Mouse (Mus musculus) CH12.LX (cell line): ENCODE measurements at regions not wholly inside any gene's neighbourhood (a gene's known extent, or its start where the extent isn't known, plus 50 kb on each side); places are given as distances from the start of the nearest gene placed in this dataset.

Experiments used
- CTCF ChIP-seq, 2 experiments: IDR thresholded peaks in 1 of 2; conservative IDR thresholded peaks in 1 of 2; 2 replicates each; pipeline ENCODE4 v1.5.1; 2011 to 2012; ENCODE audit warnings: low read depth in 2 of 2, low read length in 2 of 2, improper control_type of control experiment in 1 of 2, inconsistent platforms in 1 of 2, mild to moderate bottlenecking in 1 of 2, moderate library complexity in 1 of 2
- EP300 ChIP-seq: IDR thresholded peaks from 2 replicates; pipeline ENCODE4 v1.6.1; 2011; ENCODE audit warnings: low read length, improper control_type of control experiment
- ETS1 ChIP-seq: conservative IDR thresholded peaks from 2 replicates; pipeline ENCODE4 v1.6.1; 2012; ENCODE audit warnings: low read depth, mild to moderate bottlenecking, inconsistent platforms, low read length, improper control_type of control experiment, moderate library complexity
- JUND ChIP-seq: conservative IDR thresholded peaks from 2 replicates; pipeline ENCODE4 v1.6.1; 2011; ENCODE audit warnings: low read depth, low read length, improper control_type of control experiment
- KAT2A ChIP-seq: IDR thresholded peaks from 2 replicates; pipeline ENCODE4 v1.6.1; 2012; ENCODE audit warnings: low read length, improper control_type of control experiment, inconsistent platforms; ENCODE audit not compliant: insufficient replicate concordance
- MEF2A ChIP-seq: IDR thresholded peaks from 2 replicates; pipeline ENCODE4 v1.6.1; 2014; ENCODE audit warnings: low read depth, mild to moderate bottlenecking, inconsistent platforms, low read length, improper control_type of control experiment, borderline replicate concordance
- NELFE ChIP-seq: IDR thresholded peaks from 2 replicates; pipeline ENCODE4 v1.6.1; 2011; ENCODE audit warnings: low read depth, low read length, improper control_type of control experiment
- POLR2A ChIP-seq: IDR thresholded peaks from 2 replicates; pipeline ENCODE4 v1.6.1; 2011; ENCODE audit warnings: low read depth, mild to moderate bottlenecking, improper control_type of control experiment, low read length
- RAD21 ChIP-seq: IDR thresholded peaks from 2 replicates; pipeline ENCODE4 v1.6.1; 2011; ENCODE audit warnings: low read depth, mild to moderate bottlenecking, low read length, improper control_type of control experiment, moderate library complexity
- SIN3A ChIP-seq: IDR thresholded peaks from 2 replicates; pipeline ENCODE4 v1.6.1; 2012; ENCODE audit warnings: low read length, improper control_type of control experiment, inconsistent platforms
- USF1 ChIP-seq: IDR thresholded peaks from 2 replicates; pipeline ENCODE4 v1.6.1; 2014; ENCODE audit warnings: low read depth, mild to moderate bottlenecking, inconsistent platforms, low read length, improper control_type of control experiment
- USF2 ChIP-seq: conservative IDR thresholded peaks from 2 replicates; pipeline ENCODE4 v1.6.1; 2011; ENCODE audit warnings: low read depth, low read length, improper control_type of control experiment
- ZC3H11A ChIP-seq: IDR thresholded peaks from 2 replicates; pipeline ENCODE4 v1.6.1; 2012; ENCODE audit warnings: low read depth, mild to moderate bottlenecking, inconsistent platforms, low read length, improper control_type of control experiment
- ZNF384 ChIP-seq: IDR thresholded peaks from 2 replicates; pipeline ENCODE4 v1.6.1; 2012; ENCODE audit warnings: low read depth, low read length, improper control_type of control experiment, inconsistent platforms

DNA sequence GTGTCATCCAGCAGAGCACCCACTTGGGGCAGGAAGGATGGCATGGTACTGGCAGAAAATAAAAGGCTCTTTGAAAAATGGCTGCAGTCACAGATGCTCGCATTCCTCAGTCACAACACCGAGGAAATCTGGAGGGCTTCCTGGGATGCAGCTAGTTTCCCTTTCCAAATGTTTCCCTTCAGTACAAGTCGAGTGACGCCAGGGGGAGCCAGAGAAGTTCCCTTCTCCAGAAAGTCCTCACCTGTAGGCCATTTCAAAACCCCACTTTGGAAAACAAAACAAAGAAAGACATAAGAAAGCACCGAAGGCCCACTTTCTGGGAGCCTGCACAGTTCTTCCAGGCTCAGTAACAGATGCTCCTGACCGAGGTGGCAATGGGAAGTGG is 199.4 kb upstream of the Apob start:
- TF ChIP-seq CTCF (conservative IDR thresholded peaks at IDR 0.05 in 1 of 2, IDR thresholded peaks at IDR 0.05 in 1 of 2; ENCODE audit: low read depth in 2 of 2, low read length in 2 of 2) (peak in 1 of 2 experiments; percentile 41; a peak in 3 of 4 replicates), ZNF384 (no peak), USF2 (no peak), USF1 (no peak), ZC3H11A (no peak), JUND (no peak), RAD21 (no peak), MEF2A (no peak), ETS1 (no peak), NELFE (no peak), POLR2A (no peak), SIN3A (no peak), EP300 (no peak), KAT2A (no peak)
